Mouse (Mus musculus): ENCODE measurements around the gene Elavl1. TPM values are rescaled to one million over a fixed set of nuclear protein-coding genes. Genes with fewer than 3 reads are reported as not detected.
A peak's percentile ranks its signal among the peaks of the same experiment; 100 is the strongest.
"Not testable (repeated sequence)": the region's sequence is repeated elsewhere in the genome, so short reads cannot be mapped to it uniquely, and the experiment has no call there.

The Elavl1 gene
- polyA plus RNA-seq (2015; fragmentation: Nextera tagmentation; extraction: Ambion mirVana), result 152 and 163 TPM in 2 replicates

- Histone ChIP-seq H3K27me3 (no peaks in the 10 kb centered on the region), H3K4me1 (replicated peaks) (peaks cover 49% of the 10 kb centered on the region), H3K36me3 (peaks cover 42% of the 10 kb centered on the region), H3K4me2 (replicated peaks) (peak within 1 kb of the TSS; percentile 97), H3K27ac (peak within 1 kb of the TSS; percentile 91), H3K9me3 (no peaks in the 10 kb centered on the region), H3K9ac (replicated peaks) (peak within 1 kb of the TSS; percentile 99), H3K4me3 (replicated peaks) (peak within 1 kb of the TSS; percentile 99)
- ATAC-seq, result peak; percentile 98
- 1% methylated on average over 75 of the region's 78 CpGs for WGBS
These were observed at the start of gene Elavl1, which contains the start of gene Ccl25 for GRCm38 (mm10) chr8:4324983-4325750. TSS of gene Elavl1 (minus strand) at chr8:4325413. TSS of gene Ccl25 (plus strand) at chr8:4325210.

GRCm38 (mm10) chr8:4372657-4373056 is 47.4 kb upstream of the Elavl1 start:
- Histone ChIP-seq H3K4me3 (replicated peaks) (no peak overlapping the region), H3K36me3 (no peaks in the 10 kb centered on the region), H3K4me1 (replicated peaks) (no peaks in the 10 kb centered on the region), H3K27ac (no peak overlapping the region), H3K27me3 (no peaks in the 10 kb centered on the region), H3K9me3 (no peaks in the 10 kb centered on the region), H3K9ac (replicated peaks) (no peak overlapping the region), H3K4me2 (replicated peaks) (no peak overlapping the region)
- 73% methylated on average over 2 of the region's 2 CpGs for WGBS
- no peak for ATAC-seq

- Histone ChIP-seq H3K27me3 (no peaks in the 10 kb centered on the region), H3K4me1 (replicated peaks) (no peaks in the 10 kb centered on the region), H3K4me2 (replicated peaks) (no peak overlapping the region), H3K9ac (replicated peaks) (no peak overlapping the region), H3K9me3 (no peaks in the 10 kb centered on the region), H3K4me3 (replicated peaks) (no peak overlapping the region), H3K36me3 (no peaks in the 10 kb centered on the region), H3K27ac (no peak overlapping the region)
- WGBS, result 25% methylated on average over 2 of the region's 2 CpGs
- ATAC-seq, result no peak
These were observed 44.9 kb upstream of the Elavl1 start for GRCm38 (mm10) chr8:4370078-4370477.

- Histone ChIP-seq H3K36me3 (no peaks in the 10 kb centered on the region), H3K4me3 (replicated peaks) (no peak overlapping the region), H3K9me3 (no peaks in the 10 kb centered on the region), H3K9ac (replicated peaks) (no peak overlapping the region), H3K27me3 (no peaks in the 10 kb centered on the region), H3K4me2 (replicated peaks) (no peak overlapping the region), H3K27ac (no peak overlapping the region), H3K4me1 (replicated peaks) (no peaks in the 10 kb centered on the region)
- no peak for ATAC-seq
- WGBS, result 97% methylated on average over 4 of the region's 4 CpGs
These were observed 43.3 kb upstream of the Elavl1 start for GRCm38 (mm10) chr8:4368470-4368869.

GRCm38 (mm10) chr8:4367808-4368207 is 42.6 kb upstream of the Elavl1 start:
- WGBS, result 80% methylated on average over 11 of the region's 11 CpGs
- ATAC-seq, result no peak
- no peak overlapping the region for H3K27ac ChIP-seq

GRCm38 (mm10) chr8:4366189-4366588 is 41.0 kb upstream of the Elavl1 start:
- ATAC-seq, result no peak
- no peak overlapping the region for H3K9ac ChIP-seq (replicated peaks)
- no peaks in the 10 kb centered on the region for H3K4me1 ChIP-seq (replicated peaks)
- no peaks in the 10 kb centered on the region for H3K9me3 ChIP-seq
- no peaks in the 10 kb centered on the region for H3K27me3 ChIP-seq
- H3K27ac ChIP-seq, result no peak overlapping the region
- WGBS, result 85% methylated on average over 3 of the region's 3 CpGs
- H3K36me3 ChIP-seq, result no peaks in the 10 kb centered on the region
- no peak overlapping the region for H3K4me3 ChIP-seq (replicated peaks)
- no peak overlapping the region for H3K4me2 ChIP-seq (replicated peaks)

More at GRCm38 (mm10) chr8:4367808-4368207, 42.6 kb upstream of the Elavl1 start:
- Histone ChIP-seq H3K36me3 (no peaks in the 10 kb centered on the region), H3K4me3 (replicated peaks) (no peak overlapping the region), H3K4me2 (replicated peaks) (no peak overlapping the region), H3K9me3 (no peaks in the 10 kb centered on the region), H3K27me3 (no peaks in the 10 kb centered on the region), H3K4me1 (replicated peaks) (no peaks in the 10 kb centered on the region), H3K9ac (replicated peaks) (no peak overlapping the region)

GRCm38 (mm10) chr8:4360922-4361321 is 35.7 kb upstream of the Elavl1 start:
- 86% methylated on average over 2 of the region's 2 CpGs for WGBS

GRCm38 (mm10) chr8:4359362-4359761 is 34.1 kb upstream of the Elavl1 start:
- ATAC-seq, result no peak
- H3K4me2 ChIP-seq (replicated peaks), result no peak overlapping the region
- 81% methylated on average over 3 of the region's 3 CpGs for WGBS
- no peaks in the 10 kb centered on the region for H3K36me3 ChIP-seq
- no peaks in the 10 kb centered on the region for H3K4me1 ChIP-seq (replicated peaks)
- no peak overlapping the region for H3K27ac ChIP-seq
- H3K27me3 ChIP-seq, result no peaks in the 10 kb centered on the region
- no peak overlapping the region for H3K4me3 ChIP-seq (replicated peaks)
- H3K9ac ChIP-seq (replicated peaks), result no peak overlapping the region
- H3K9me3 ChIP-seq, result no peaks in the 10 kb centered on the region

More at GRCm38 (mm10) chr8:4360922-4361321, 35.7 kb upstream of the Elavl1 start:
- Histone ChIP-seq H3K4me1 (replicated peaks) (no peaks in the 10 kb centered on the region), H3K4me3 (replicated peaks) (no peak overlapping the region), H3K4me2 (replicated peaks) (no peak overlapping the region), H3K9ac (replicated peaks) (no peak overlapping the region), H3K27me3 (no peaks in the 10 kb centered on the region), H3K9me3 (no peaks in the 10 kb centered on the region), H3K36me3 (no peaks in the 10 kb centered on the region), H3K27ac (no peak overlapping the region)
- ATAC-seq, result no peak

GRCm38 (mm10) chr8:4355455-4355854 is 30.2 kb upstream of the Elavl1 start:
- Histone ChIP-seq H3K9me3 (no peaks in the 10 kb centered on the region), H3K27ac (no peak overlapping the region), H3K4me2 (replicated peaks) (no peak overlapping the region), H3K4me1 (replicated peaks) (no peaks in the 10 kb centered on the region), H3K36me3 (no peaks in the 10 kb centered on the region), H3K27me3 (no peaks in the 10 kb centered on the region), H3K4me3 (replicated peaks) (no peak overlapping the region), H3K9ac (replicated peaks) (no peak overlapping the region)
- no peak for ATAC-seq
- WGBS, result 90% methylated on average over 10 of the region's 10 CpGs

- Histone ChIP-seq H3K9ac (replicated peaks) (no peak overlapping the region), H3K27ac (no peak overlapping the region), H3K4me2 (replicated peaks) (no peak overlapping the region), H3K36me3 (no peaks in the 10 kb centered on the region), H3K4me3 (replicated peaks) (no peak overlapping the region), H3K4me1 (replicated peaks) (no peaks in the 10 kb centered on the region), H3K9me3 (no peaks in the 10 kb centered on the region), H3K27me3 (no peaks in the 10 kb centered on the region)
- WGBS, result 74% methylated on average over 1 of the region's 1 CpGs
- ATAC-seq, result no peak
These were observed 29.3 kb upstream of the Elavl1 start for GRCm38 (mm10) chr8:4354516-4354915.

- Histone ChIP-seq H3K36me3 (no peaks in the 10 kb centered on the region), H3K9ac (replicated peaks) (no peak overlapping the region), H3K9me3 (no peaks in the 10 kb centered on the region), H3K4me2 (replicated peaks) (no peak overlapping the region), H3K27me3 (no peaks in the 10 kb centered on the region), H3K4me3 (replicated peaks) (no peak overlapping the region), H3K4me1 (replicated peaks) (no peaks in the 10 kb centered on the region), H3K27ac (no peak overlapping the region)
- 86% methylated on average over 4 of the region's 4 CpGs for WGBS
- ATAC-seq, result no peak
These were observed 28.5 kb upstream of the Elavl1 start for GRCm38 (mm10) chr8:4353741-4354140.

GRCm38 (mm10) chr8:4352562-4352961 is 27.3 kb upstream of the Elavl1 start:
- not testable (repeated sequence) for ATAC-seq; H3K27me3 ChIP-seq; H3K27ac ChIP-seq; H3K36me3 ChIP-seq; H3K4me2 ChIP-seq (replicated peaks); H3K9me3 ChIP-seq; H3K9ac ChIP-seq (replicated peaks); H3K4me3 ChIP-seq (replicated peaks); H3K4me1 ChIP-seq (replicated peaks)
- WGBS, result 93% methylated on average over 6 of the region's 6 CpGs

GRCm38 (mm10) chr8:4350618-4351017 is 25.4 kb upstream of the Elavl1 start:
- Histone ChIP-seq H3K4me1 (replicated peaks) (no peaks in the 10 kb centered on the region), H3K4me3 (replicated peaks) (no peak overlapping the region), H3K27me3 (no peaks in the 10 kb centered on the region), H3K9ac (replicated peaks) (no peak overlapping the region), H3K4me2 (replicated peaks) (no peak overlapping the region), H3K36me3 (no peaks in the 10 kb centered on the region), H3K9me3 (no peaks in the 10 kb centered on the region), H3K27ac (no peak overlapping the region)
- 89% methylated on average over 3 of the region's 3 CpGs for WGBS
- ATAC-seq, result no peak

Measured in midbrain, embryonic 13.5 days (tissue).